Mouse (Mus musculus) intestine, embryonic 15.5 days (tissue): Measurements from ENCODE around the gene Sec31a. TPM values are rescaled to one million over a fixed set of nuclear protein-coding genes. Genes with fewer than 3 reads are reported as not detected.

Experiments used
- polyA plus RNA-seq: library from polyadenylated mRNA; unstranded; fragments of >200 nt; fragmentation: Nextera tagmentation; extraction: Ambion mirVana; gene quantifications from 2 replicates; pipeline ENCODE4 v1.2.1, GENCODE M21; 2015

Sec31a gene
- polyA plus RNA-seq, 1 experiment from 2014 or later: 179 TPM

Other genes with a start within 250 kb of the Sec31a start
- gene Lin54, start 84.4 kb upstream of the Sec31a start, polyA plus RNA-seq: 12.0 and 13.1 TPM in 2 replicates
- 164 and 170 TPM in 2 replicates for gene Cops4, start 102.1 kb upstream of the Sec31a start, polyA plus RNA-seq
- 349 and 408 TPM in 2 replicates for gene Plac8, start 156.0 kb upstream of the Sec31a start, polyA plus RNA-seq